Mouse (Mus musculus): ENCODE measurements at regions not wholly inside any gene's neighbourhood (a gene's known extent, or its start where the extent isn't known, plus 50 kb on each side); places are given as distances from the start of the nearest gene placed in this dataset.

GRCm38 (mm10) chr9:41391591-41392320, 230.3 kb upstream of the Ubash3b start:
- no peak for DNase-seq (ENCODE audit: low read depth, low spot score)

- DNase-seq (ENCODE audit: low read depth, low spot score), result no peak
Observed at GRCm38 (mm10) chr9:41379283-41379682, 217.8 kb upstream of the Ubash3b start.

DNA sequence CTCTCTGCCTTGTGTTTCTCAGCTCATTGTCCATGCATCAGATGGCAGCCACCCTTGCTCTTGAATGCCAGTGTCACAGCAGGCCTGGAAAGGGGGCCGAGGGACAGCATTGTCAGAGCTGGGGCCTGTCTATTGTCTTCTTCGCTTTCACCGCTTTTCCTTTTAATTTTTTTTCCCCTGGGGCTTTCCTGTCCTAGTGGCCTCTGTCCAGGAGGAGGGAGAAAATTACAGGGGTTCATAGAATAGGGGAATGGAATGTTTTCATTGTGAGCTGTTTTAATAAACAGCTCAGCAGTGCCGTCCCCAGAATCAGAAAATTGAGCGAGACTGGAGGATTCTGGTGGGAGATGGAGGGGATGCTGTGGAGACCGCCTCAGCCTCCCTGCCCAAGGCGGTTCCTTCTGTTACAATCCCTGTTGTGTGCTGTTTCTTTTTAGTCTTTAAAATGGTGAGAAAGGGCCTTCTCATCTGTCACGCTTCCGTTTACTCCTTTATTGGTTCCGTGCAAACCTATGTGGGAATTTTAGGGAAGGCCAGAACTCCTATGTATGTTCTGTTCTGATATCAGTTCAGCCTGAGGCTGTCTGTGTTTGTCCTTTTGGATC, 217.2 kb upstream of the Ubash3b start:
- DNase-seq (ENCODE audit: low read depth, low spot score), result no peak

DNA sequence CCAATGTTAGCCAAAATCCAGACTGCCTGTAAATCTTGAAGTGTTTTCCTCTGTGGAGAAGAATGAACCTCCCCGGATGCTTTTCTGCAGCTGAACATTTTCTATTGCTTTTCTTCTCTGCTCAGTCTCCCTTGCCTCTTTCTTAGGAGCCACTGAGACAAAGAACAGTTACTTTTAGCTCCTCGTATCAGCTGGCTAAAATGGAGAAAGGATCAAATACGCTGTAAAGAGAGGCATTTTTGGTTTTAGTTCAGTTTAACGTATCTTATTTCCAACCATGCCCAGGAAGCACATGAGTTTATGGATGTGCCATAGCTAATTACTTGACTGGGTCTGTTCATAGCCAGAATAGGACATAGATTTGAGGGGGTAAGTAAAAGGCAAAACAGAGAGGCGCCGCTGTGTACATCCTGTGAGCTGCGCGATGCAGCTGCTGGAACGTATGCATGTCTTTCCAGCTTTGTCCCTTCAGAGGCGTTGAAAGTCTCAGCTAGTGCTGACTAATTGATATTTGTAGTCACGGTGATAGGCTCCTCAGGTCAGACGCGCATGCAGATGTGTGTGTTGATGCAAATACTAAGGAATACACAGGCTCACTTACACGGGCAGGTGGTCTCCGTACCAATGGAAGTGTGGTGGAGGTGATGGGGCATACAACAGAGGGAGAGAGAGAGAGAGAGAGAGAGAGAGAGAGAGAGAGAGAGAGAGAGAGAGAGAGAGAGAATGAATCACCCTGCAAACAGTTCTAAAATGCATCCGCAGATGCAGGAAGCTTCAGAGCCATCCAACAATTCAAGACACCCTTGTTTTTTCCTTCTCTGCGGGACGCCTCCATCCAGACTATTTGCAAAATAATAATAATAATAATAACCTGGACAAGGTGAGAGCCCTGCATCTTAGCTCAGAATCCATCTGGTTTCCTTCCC, 216.5 kb upstream of the Ubash3b start:
- DNase-seq (ENCODE audit: low read depth, low spot score), result no peak

DNA sequence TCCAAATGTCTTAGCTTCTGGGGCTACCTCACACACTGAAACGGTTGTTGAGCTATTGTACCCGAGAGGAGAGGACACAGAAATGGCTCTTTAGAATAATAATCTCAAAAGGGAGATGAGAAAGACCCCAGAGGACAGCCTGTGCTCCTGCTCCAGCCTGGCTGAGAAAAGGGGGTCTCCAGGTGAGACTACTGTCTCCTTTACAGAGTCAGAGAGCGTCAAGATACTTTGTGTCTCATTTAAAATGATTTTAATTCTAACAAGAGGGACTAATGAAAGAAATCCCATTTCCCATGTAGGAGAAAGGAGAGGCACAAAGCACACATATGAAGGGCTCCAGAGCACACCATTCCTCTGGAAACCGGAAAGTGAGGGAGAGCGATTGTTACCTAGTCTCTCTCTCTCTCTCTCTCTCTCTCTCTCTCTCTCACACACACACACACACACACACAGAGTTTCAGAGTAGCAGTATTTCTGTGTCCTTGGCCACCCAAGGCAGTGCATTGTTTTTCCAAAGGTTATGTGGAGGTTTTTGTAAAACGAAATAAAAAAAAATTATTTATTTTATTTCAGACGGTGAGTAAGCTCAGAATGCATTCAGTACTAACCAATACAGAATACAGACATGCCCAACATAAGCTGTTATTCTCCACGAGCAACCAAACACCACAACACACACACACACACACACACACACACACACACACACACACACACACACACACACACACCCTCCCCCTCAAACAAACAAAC, 215.6 kb upstream of the Ubash3b start:
- DNase-seq (ENCODE audit: low read depth, low spot score), result no peak

- no peak for DNase-seq (ENCODE audit: low read depth, low spot score)
Observed at GRCm38 (mm10) chr9:41375984-41376651, 214.6 kb upstream of the Ubash3b start.

DNA sequence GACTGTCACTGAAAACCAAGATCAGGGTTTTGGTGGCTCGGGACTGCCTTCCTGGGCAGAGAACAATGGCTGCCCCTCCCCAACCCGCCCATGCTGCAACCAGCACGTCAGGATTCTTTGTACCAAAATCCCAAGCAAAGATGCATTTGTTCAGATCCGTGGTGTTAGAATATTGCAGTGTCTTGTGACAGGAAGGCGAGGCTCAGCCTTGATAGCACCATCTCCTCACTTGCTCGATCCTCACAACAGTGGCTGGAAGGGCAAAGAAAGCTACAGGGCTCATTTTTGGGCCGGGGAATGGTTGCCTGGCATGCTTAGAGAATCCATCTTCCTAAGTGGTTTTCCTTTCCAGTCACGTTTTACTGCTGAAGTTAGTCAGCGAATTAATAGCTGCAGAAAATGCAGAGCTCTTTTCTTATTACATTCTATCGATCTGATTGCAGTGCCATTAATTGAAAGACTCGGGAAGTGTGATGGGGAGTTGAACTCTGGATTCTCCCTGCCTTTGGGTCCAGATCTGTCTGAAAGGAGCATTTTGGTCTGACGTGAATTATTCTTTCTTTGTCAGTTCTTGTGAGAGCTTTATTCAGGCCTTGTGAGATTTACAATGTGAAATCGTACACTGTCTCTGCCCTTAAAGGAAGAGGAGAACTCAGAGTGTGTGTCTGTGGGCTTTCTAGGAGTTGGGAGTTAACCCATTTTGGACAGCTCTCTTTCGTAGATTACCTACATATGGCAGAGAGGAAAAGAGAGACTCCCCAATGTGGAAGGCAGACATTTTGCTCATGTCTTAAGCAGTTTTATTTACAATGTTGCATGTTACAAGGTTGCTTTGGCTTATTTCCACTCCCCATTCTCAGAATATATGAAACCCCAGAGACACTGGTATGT, 213.3 kb upstream of the Ubash3b start:
- no peak for DNase-seq (ENCODE audit: low read depth, low spot score)

- DNase-seq (ENCODE audit: low read depth, low spot score), result no peak
Observed at GRCm38 (mm10) chr9:41366405-41366804, 204.9 kb upstream of the Ubash3b start.

GRCm38 (mm10) chr9:41365251-41365650, 203.8 kb upstream of the Ubash3b start:
- no peak for DNase-seq (ENCODE audit: low read depth, low spot score)

DNA sequence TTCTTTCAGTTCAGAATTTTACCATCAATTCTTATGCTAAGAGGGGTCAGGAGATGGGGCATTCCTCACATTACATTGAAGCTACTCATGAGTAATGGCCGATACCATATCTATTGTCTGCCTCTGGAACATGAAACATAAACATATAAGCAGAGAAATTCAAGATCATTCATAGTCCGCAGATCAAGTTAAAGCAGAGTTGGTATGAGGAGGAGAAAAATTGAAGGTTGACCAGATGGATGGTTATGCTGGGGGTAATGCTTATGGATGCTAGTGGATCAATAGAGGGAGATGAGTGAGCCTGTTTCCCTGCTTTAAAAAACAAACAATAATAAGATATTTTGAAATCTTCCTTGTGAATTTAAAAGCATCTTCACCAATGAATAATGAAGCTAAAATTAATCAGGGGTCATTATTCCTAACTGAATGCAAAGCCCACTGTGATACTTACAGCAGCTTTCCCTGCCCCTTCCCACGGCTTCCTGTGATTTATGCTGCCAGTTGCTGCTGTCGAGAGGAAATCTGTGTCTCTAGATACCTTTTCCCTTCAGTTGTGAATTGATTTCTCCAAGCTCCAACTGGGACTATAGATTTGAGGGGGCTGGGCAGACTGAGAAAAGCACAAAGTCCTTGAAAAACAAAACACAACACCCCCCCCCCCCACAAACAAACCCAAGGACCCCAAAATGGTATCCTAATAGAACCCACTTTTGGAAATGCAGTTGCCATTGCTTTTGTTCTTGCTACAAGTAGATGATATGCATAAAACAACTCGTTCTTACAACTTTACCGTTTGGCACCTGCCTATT, 203.1 kb upstream of the Ubash3b start:
- no peak for DNase-seq (ENCODE audit: low read depth, low spot score)

- DNase-seq (ENCODE audit: low read depth, low spot score), result no peak
Observed at GRCm38 (mm10) chr9:41360356-41360755, 198.9 kb upstream of the Ubash3b start.

DNA sequence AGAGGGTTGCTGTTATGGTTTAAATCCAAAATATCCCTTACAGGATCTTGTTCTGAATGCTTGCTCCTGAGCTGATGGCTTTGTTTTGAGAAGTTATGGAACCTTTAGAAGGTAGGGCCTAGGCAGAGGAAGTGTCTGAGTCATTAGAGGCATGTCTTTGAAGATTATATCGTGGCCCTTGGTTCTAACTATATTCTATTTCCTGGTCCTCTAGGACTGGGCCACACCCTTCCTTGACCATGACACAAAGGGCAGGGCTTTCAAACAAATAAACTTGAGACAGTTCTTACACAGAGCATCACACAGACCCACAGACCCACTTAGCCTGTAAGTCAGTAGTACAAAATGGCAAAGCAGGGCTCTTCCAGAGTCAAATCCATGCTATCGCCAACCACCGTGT, 197.8 kb upstream of the Ubash3b start:
- DNase-seq (ENCODE audit: low read depth, low spot score), result no peak

DNA sequence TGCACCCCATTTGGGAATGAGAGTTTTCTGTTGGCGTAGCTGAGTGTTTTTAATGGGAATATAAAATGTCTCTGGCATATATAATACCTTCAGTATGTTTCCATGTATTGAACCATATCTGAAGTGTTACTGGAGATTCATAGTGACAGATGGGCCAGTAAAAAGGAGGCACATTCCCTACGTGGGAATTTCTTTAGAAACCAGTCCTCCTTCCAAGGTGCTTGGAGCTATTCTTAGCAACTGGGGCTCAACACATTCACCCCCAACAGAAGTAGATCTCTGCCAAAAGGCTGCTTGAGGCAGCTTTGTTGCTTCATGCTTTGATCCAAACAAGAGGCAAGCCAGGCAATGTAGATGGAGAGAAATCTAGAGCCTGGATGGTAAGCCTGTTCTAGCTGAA, 183.8 kb upstream of the Ubash3b start:
- no peak for DNase-seq (ENCODE audit: low read depth, low spot score)

DNA sequence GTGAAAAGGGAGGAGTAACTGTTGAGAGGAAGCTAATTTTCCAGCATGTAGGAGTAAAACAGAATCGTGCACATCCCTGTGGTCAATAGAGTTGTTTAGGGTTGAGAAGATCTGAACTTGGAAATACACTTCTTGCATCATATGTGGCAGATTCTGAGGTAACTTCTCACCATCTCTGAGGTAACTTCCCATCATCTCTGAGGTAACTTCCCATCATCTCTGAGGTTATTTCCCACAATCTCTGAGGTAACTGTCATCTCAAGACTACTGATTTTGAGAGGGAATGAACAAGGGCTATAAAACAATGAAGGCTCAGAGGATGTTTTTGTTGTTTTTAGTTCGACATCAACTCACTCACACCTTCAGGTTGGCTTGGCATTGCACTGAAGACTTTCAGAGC, 175.9 kb upstream of the Ubash3b start:
- no peak for DNase-seq (ENCODE audit: low read depth, low spot score)

DNA sequence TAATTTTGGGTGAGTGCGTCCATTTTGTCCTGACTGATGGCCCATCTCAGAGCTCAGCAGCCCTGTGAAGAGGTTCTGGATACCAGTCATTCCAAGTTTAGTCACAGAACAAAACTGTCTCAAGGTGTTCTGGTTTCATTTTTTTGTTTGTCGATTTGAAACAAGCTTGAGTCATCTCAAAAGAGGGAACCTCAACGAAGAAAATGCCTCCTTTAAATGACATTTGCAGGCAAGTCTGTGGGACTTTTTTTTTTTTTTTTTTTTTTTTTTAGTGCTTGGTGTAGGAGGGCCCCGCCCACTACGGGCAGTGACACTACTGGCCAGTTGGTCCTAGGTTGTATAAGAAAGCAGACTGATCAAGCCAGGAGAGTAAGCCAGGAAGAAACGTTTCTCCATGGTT, 175.3 kb upstream of the Ubash3b start:
- DNase-seq (ENCODE audit: low read depth, low spot score), result no peak

DNA sequence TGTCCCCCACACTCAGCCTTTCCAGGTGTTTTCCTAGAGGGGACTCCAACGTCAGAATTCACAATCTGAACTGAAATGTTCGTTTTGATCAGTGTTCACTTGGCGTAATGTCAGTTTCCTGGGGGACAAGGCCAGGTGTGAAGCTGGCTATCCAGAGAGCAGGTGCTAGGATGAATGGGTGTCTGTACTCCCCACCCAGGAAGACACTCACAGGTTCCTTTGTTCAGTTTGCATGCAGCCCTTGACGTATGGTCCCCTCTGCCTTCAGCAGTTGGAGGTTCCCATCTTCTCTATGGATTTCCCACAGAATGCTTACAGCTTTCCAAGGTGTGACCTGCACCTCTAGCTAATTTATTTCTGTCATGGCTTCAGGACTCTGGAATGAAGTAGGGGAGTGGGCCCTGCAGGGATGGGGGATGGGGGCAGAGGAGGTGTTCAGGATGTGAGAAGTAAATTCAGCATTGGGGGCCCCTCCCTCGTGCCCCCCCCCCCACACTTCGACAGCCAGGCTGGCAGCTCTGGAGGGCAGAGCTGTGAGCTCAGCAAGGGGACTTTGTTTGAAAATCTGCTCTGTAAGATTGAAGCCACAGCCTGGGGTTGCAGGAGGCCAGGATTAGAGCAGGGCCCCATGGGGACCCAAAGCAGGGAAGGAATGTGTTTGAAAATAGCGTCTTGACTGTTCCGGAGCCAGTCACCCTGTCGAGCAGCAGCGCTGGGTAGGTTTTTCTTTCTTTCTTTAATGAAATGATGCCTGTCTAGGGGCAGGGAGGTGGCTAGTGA, 173.2 kb upstream of the Ubash3b start:
- no peak for DNase-seq (ENCODE audit: low read depth, low spot score)

DNA sequence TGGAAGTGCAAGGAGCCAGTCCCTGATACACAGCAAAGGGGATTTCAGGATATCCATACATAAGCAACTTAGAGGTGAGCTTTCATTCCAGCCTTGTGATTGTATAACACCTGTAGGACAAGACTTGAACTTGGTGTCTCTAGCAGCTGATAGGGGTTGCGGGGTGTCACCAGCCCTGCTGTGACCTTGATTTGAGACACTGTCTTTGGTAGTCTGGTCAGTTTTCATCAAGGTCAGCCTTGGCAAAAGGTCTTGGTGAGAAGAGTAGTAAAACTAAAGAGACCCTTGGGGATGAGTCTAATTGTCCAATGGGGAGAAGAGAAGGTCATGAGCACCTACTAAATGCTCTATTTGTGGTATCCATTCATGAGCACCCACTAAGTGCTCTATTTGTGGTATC, 172.0 kb upstream of the Ubash3b start:
- no peak for DNase-seq (ENCODE audit: low read depth, low spot score)

DNA sequence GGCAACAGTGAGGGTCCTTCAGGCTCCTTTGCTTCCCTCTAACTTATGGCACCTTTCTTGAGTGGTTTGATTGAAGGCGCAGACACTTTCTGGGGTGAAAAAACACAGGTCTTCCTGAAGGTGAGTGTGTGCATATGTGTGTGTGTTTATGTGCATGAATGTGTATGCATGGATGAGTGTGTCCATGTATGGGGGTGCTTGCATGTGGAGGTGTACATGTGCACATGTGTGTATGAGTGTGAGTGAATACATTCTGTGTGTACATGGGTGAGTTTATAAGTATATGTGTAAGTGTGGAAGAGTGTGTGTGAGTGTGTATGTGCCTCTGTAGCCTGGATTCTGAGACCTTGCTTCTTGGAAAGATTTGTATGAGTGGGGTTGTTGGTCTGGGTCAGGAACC, 167.5 kb upstream of the Ubash3b start:
- no peak for DNase-seq (ENCODE audit: low read depth, low spot score)

GRCm38 (mm10) chr9:41328480-41328879, 167.0 kb upstream of the Ubash3b start:
- no peak for DNase-seq (ENCODE audit: low read depth, low spot score)

Data from WW6 (cell line).